Mouse (Mus musculus) hindbrain, embryonic 12.5 days (tissue): ENCODE measurements around the gene Pcnt. TPM values are rescaled to one million over a fixed set of nuclear protein-coding genes. Genes with fewer than 3 reads are reported as not detected.

Experiments used
- ATAC-seq: fragments of 200-750 bp; cut with Nextera tagmentation; 2 replicates; pipeline ENCODE4 v1.8.0; 2017; ENCODE audit warnings: moderate TSS enrichment; ENCODE audit not compliant: low FRiP score
- H3K27ac ChIP-seq: fragments of 300-500 bp; sonication (generic); 2 replicates; pipeline ENCODE4 v1.5.1; 2016; ENCODE audit warnings: mild to moderate bottlenecking
- H3K27me3 ChIP-seq: fragments of 300-500 bp; sonication (generic); 2 replicates; pipeline ENCODE4 v1.6.1; 2016; ENCODE audit warnings: mild to moderate bottlenecking
- H3K36me3 ChIP-seq: fragments of 300-500 bp; sonication (generic); 2 replicates; pipeline ENCODE4 v1.6.1; 2016; ENCODE audit warnings: mild to moderate bottlenecking
- H3K4me1 ChIP-seq: fragments of 300-500 bp; sonication (generic); 2 replicates; pipeline ENCODE4 v1.6.1; 2016
- H3K4me2 ChIP-seq: fragments of 300-500 bp; sonication (generic); replicated peaks from 2 replicates; pipeline ENCODE4 v1.6.1; 2016; ENCODE audit warnings: mild to moderate bottlenecking
- H3K4me3 ChIP-seq: fragments of 300-500 bp; sonication (generic); 2 replicates; pipeline ENCODE4 v1.5.1; 2016; ENCODE audit warnings: mild to moderate bottlenecking
- H3K9ac ChIP-seq: fragments of 300-500 bp; sonication (generic); 2 replicates; pipeline ENCODE4 v1.6.1; 2016; ENCODE audit warnings: mild to moderate bottlenecking, moderate library complexity
- H3K9me3 ChIP-seq: fragments of 300-500 bp; sonication (generic); replicated peaks from 2 replicates; pipeline ENCODE4 v1.6.1; 2016; ENCODE audit warnings: mild to moderate bottlenecking
- WGBS: fragments of 180-500 bp; shearing (Covaris S2); methylation state at CpG from one replicate; pipeline ENCODE4 v1.1.7; 2016; 5-methylcytosine and 5-hydroxymethylcytosine counted together
- polyA plus RNA-seq: library from polyadenylated mRNA; unstranded; fragments of >200 nt; fragmentation: Nextera tagmentation; extraction: Ambion mirVana; gene quantifications from 2 replicates; pipeline ENCODE4 v1.2.1, GENCODE M21; 2016

The Pcnt gene
- polyA plus RNA-seq, 1 experiment from 2014 or later = 16.7 TPM

DNA sequence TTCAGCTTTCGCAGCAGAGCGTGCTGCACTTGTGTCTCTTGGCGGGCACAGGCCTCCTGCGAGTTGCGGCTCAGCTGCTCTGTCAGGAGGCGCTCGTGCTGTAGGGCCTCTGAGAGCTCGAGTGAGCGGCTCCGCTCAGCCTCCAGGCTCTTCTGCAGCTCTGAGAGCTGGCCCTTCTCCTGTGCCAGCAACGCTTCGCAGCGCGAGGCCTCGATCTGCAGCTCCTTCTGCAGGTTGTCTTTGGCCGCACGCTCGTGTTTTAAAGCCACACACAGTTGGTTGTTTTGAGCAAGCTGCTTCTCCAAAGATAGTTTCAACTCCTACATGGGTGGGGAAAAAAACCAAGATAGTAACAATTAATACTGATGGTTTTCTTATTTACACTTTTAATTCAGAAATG, 67.6 kb downstream of the Pcnt start:
- Histone ChIP-seq H3K4me2 (no peak overlapping the region), H3K36me3 (peaks cover 66% of the 10 kb centered on the region), H3K27me3 (no peaks in the 10 kb centered on the region), H3K9me3 (no peaks in the 10 kb centered on the region), H3K4me1 (no peaks in the 10 kb centered on the region), H3K27ac (no peak overlapping the region), H3K9ac (no peak overlapping the region), H3K4me3 (no peak overlapping the region)
- ATAC-seq = no peak
- 97% methylated on average over 18 of the region's 18 CpGs for WGBS

DNA sequence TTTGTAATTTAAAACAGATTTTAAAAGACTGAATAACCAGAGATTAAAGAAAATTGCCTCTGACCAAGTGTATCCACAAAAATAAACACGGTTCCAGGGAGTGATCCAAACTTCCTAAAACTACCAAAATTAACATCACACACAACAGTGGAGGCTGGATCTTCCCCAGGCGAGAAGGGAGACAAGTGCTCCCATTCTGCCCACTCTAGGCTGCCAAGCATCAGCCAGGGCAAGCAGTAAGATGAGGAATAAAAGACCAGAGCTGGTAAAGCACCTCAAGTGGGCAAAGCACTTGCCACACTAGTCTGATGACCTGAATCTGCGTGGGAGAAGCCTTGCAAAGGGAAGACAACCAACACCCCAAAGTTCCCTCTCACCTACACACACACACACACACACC, 70.8 kb downstream of the Pcnt start:
- H3K27ac ChIP-seq = no peak overlapping the region
- no peak overlapping the region for H3K4me2 ChIP-seq
- no peak overlapping the region for H3K9ac ChIP-seq
- 82% methylated on average over 3 of the region's 3 CpGs for WGBS
- H3K9me3 ChIP-seq = no peaks in the 10 kb centered on the region
- H3K4me1 ChIP-seq = no peaks in the 10 kb centered on the region
- peaks cover 63% of the 10 kb centered on the region for H3K36me3 ChIP-seq
- H3K4me3 ChIP-seq = no peak overlapping the region
- no peaks in the 10 kb centered on the region for H3K27me3 ChIP-seq
- ATAC-seq = no peak

DNA sequence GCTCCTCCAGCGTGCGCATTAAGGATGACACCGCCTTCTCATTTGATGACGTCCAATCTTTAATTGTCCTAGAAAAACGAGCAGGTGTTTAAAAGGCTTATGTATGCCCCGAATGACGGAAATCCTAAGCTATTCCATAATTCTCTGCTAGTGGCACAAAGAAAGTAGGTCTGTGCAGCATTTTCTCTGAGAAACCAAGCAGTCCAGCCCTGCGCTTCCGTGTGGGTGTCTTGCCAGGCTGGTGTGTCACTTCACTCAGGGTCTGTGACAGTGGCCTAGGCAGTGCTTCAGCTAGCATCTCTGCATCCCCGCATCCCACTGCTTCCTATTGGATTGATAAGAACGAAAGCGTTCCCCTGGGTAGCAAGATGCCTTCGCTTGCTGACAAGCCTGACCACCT, 73.8 kb downstream of the Pcnt start:
- Histone ChIP-seq H3K4me1 (no peaks in the 10 kb centered on the region), H3K4me3 (no peak overlapping the region), H3K4me2 (no peak overlapping the region), H3K9me3 (no peaks in the 10 kb centered on the region), H3K36me3 (peaks cover 54% of the 10 kb centered on the region), H3K27ac (no peak overlapping the region), H3K27me3 (no peaks in the 10 kb centered on the region), H3K9ac (no peak overlapping the region)
- 93% methylated on average over 13 of the region's 13 CpGs for WGBS
- ATAC-seq = no peak

DNA sequence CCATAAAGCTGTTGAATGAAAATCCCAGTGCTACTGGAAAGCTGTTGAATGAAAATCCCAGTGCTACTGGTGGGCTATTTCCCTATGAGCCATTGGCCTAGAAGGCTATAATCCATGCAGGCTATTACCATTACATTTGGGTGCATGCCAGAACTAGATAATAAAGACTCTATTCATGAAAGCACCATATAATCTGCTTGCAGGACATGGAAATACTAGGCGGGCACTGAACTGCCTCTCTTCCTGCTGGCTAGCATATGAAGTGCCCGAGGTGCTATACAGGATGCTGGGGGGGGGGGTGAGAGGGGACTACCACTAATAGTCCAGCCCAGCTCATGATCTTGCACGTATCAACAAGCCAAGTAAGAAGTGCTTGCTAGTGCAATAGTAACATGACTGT, 79.4 kb downstream of the Pcnt start:
- WGBS = 67% methylated on average over 3 of the region's 3 CpGs
- Histone ChIP-seq H3K4me1 (no peaks in the 10 kb centered on the region), H3K27me3 (no peaks in the 10 kb centered on the region), H3K27ac (no peak overlapping the region), H3K9me3 (no peaks in the 10 kb centered on the region), H3K4me2 (no peak overlapping the region), H3K36me3 (peaks cover 30% of the 10 kb centered on the region), H3K9ac (no peak overlapping the region), H3K4me3 (no peak overlapping the region)
- no peak for ATAC-seq

DNA sequence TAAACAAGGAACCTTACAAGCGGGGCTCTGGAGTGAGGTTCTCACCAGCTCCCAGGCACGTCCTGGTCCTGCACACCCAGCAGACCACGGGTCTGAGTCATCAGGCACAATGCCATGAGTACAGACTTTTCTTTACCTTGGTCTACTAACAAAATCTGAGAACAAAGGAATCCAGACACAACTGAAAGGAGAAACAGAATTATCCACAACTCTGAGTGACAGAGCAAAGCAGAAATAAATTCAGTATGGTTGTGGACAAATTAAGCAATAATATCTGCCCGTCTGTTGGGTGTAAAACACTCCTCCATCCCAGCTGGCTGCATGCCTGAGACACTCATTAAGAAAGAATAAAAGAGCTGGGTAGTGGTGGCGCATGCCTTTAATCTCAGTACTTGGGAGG, 84.1 kb downstream of the Pcnt start:
- H3K9me3 ChIP-seq = no peaks in the 10 kb centered on the region
- H3K4me3 ChIP-seq = no peak overlapping the region
- ATAC-seq = no peak
- no peak overlapping the region for H3K4me2 ChIP-seq
- no peaks in the 10 kb centered on the region for H3K27me3 ChIP-seq
- H3K36me3 ChIP-seq = peaks cover 48% of the 10 kb centered on the region
- no peak overlapping the region for H3K27ac ChIP-seq
- H3K9ac ChIP-seq = no peak overlapping the region
- WGBS = 88% methylated on average over 5 of the region's 5 CpGs
- H3K4me1 ChIP-seq = no peaks in the 10 kb centered on the region

DNA sequence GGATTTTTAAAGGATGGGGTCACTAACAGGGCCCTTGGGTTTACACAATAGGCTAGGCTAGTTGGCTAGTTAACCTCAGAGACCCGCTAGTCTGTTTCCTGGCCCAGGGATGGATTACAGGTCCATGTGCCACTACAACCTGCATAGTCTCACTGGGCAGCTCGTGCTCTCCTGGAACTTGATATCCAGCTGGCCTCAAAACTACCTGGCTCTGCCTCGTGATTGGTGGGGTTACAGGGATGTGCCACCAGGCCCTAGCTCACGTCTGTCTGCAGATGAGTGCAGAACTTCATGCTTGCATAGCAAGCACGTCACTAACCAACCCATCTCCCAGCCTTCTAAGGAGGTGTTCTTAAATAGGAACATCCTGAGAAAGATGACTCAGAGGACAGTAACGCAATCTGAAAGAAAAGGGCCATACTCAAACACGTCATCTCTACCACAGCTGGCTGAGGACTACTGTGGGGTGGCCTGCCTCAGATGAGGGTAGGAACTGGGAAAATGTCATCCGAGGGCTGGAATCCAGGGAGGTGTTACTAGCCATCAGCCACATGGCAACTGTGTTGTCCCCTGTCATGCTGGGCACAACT, 85.2 kb downstream of the Pcnt start:
- Histone ChIP-seq H3K9ac (no peak overlapping the region), H3K27me3 (no peaks in the 10 kb centered on the region), H3K36me3 (peaks cover 57% of the 10 kb centered on the region), H3K27ac (no peak overlapping the region), H3K4me1 (no peaks in the 10 kb centered on the region), H3K9me3 (no peaks in the 10 kb centered on the region), H3K4me2 (no peak overlapping the region), H3K4me3 (no peak overlapping the region)
- WGBS = 93% methylated on average over 8 of the region's 8 CpGs
- no peak for ATAC-seq

DNA sequence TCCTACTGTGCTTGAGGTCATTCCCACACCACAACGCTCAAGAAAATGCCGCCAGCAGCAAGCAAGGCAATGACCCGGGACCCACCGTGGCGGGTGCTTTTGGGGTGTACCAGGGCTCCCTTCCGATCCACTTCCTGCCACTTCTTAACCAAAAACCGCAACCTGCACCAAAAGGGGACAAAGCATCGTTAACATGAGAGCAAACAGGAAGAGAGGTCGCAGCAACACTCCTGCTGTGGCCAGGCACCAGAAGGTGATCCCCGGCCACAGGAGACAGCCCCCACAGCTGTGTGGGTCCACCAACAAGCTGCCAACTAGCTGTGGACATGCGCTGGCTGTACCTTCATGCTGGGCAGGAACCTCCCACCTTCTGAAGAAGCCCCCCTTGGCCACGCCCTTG, 87.6 kb downstream of the Pcnt start:
- no peak for ATAC-seq
- Histone ChIP-seq H3K36me3 (peaks cover 75% of the 10 kb centered on the region), H3K4me1 (no peaks in the 10 kb centered on the region), H3K27ac (no peak overlapping the region), H3K9ac (no peak overlapping the region), H3K27me3 (no peaks in the 10 kb centered on the region), H3K4me3 (no peak overlapping the region), H3K9me3 (no peaks in the 10 kb centered on the region), H3K4me2 (no peak overlapping the region)
- 94% methylated on average over 12 of the region's 12 CpGs for WGBS

DNA sequence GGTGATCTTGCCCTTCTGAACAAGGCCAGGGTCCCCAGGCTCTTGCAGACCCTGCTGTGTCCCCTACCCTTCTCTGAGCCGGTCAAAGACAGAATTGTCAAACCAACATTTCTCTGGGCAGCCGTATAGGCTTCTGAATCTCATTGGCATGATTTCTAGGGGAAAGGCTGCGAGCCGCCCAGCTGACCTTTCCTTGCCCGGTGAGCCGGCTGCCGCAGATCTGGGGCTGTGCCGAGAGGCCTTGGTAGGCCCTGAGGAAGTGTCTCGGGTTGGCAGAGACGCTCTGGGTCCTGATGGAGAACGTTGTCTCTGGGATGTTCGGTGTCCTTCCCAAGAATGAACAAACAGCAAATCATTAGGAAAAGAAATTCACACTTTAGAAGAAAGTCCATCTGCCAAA, 88.6 kb downstream of the Pcnt start:
- Histone ChIP-seq H3K4me1 (no peaks in the 10 kb centered on the region), H3K9ac (no peak overlapping the region), H3K4me3 (no peak overlapping the region), H3K27ac (no peak overlapping the region), H3K4me2 (no peak overlapping the region), H3K27me3 (no peaks in the 10 kb centered on the region), H3K9me3 (no peaks in the 10 kb centered on the region), H3K36me3 (peaks cover 84% of the 10 kb centered on the region)
- 97% methylated on average over 12 of the region's 12 CpGs for WGBS
- no peak for ATAC-seq

DNA sequence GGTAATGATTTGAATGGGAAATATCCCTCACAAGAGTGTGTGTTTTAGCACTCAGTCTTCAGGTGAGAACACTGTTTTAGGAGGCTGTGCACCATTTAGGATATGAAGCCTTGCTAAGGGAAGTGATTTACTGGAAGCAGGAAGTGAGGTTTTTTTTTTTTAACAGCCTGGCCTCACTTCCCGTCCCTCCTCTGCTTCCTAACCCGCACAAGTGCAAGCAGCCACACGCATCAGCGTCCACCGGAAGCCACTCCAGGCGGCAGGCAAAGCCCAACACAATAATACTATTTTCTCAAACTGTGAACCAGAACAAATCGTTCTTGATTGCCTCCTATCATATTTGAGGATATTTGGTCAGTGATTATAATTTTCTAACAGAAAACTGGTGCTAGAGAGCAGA, 90.6 kb downstream of the Pcnt start:
- no peaks in the 10 kb centered on the region for H3K27me3 ChIP-seq
- H3K9me3 ChIP-seq = no peaks in the 10 kb centered on the region
- H3K36me3 ChIP-seq = peaks cover 75% of the 10 kb centered on the region
- no peaks in the 10 kb centered on the region for H3K4me1 ChIP-seq
- no peak overlapping the region for H3K4me2 ChIP-seq
- H3K4me3 ChIP-seq = no peak overlapping the region
- no peak overlapping the region for H3K9ac ChIP-seq
- no peak overlapping the region for H3K27ac ChIP-seq
- ATAC-seq = no peak
- WGBS = 92% methylated on average over 7 of the region's 7 CpGs

DNA sequence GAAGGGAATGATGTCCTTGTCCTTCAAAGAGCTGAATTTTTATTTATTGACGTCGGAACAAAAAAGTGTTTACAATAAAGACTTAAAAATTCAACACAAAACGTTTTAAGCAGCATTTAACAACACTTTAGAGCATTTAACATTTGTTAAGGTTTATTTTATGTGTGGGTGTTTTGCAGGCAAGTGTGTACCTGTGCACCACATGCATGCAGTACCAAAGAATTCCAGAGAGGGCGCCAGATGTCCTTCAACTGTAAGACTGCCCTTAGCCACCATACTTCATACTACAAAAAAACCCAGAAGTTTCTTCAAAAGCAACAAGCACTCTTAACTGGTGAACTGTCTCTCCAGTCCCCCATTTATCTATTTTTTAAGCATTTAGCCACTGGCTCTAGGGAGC, 96.0 kb downstream of the Pcnt start:
- Histone ChIP-seq H3K36me3 (peaks cover 25% of the 10 kb centered on the region), H3K4me1 (peaks cover 23% of the 10 kb centered on the region), H3K4me3 (no peak overlapping the region), H3K9ac (no peak overlapping the region), H3K9me3 (no peaks in the 10 kb centered on the region), H3K27me3 (no peaks in the 10 kb centered on the region), H3K27ac (no peak overlapping the region), H3K4me2 (peak overlapping the region; percentile 80)
- ATAC-seq = no peak
- 6% methylated on average over 4 of the region's 4 CpGs for WGBS

DNA sequence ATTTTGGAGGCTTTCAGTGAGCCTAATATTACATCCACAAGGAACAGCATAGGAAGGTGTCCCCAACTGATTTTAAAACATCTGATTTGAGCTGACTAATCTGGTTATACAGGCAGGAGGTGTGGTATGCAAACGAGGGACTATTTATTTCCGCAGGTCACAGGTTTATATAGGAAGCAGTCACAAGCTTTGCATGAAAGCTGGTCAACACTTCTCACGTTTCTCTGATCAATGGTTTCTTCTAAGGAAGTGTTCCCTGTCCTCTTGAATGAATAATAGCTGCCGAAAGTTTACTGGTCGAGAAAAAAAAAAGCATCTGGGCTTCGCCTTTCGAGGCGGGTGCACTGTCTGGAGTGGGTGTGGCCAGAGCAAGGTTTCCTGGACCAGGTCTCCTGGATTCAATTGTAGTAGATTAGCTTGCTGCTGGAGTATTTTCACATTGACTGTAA, 96.5 kb downstream of the Pcnt start:
- Histone ChIP-seq H3K4me1 (peaks cover 23% of the 10 kb centered on the region), H3K36me3 (peaks cover 21% of the 10 kb centered on the region), H3K4me3 (peak overlapping the region; percentile 90), H3K9ac (peak overlapping the region; percentile 92; the same call in 1 of the 2 replicates), H3K27me3 (no peaks in the 10 kb centered on the region), H3K9me3 (no peaks in the 10 kb centered on the region), H3K4me2 (peak overlapping the region; percentile 80), H3K27ac (no peak overlapping the region)
- no peak for ATAC-seq
- WGBS = 21% methylated on average over 8 of the region's 8 CpGs

DNA sequence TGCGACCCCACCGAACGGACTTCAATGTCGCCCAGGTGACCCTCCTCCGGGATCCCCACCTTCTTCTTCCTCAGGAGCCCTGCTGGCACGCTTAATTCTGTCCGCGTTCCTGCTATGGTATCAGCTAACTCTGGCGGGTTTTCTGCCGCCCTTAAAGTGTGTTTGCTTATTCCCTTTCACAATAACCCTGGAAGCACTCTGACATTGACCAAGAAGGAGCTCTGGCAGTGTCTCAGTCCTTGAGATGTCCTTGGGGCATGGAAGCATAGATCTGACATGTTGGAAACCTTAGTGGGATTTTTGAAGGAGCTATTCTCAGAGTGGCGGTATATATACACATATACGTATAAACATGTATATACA, 97.1 kb downstream of the Pcnt start:
- Histone ChIP-seq H3K4me3 (peak overlapping the region; percentile 90), H3K4me1 (peaks cover 23% of the 10 kb centered on the region), H3K27ac (peak overlapping the region; percentile 52; the same call in 1 of the 2 replicates), H3K9me3 (no peaks in the 10 kb centered on the region), H3K4me2 (peak overlapping the region; percentile 80), H3K9ac (peak overlapping the region; percentile 92), H3K36me3 (peaks cover 16% of the 10 kb centered on the region), H3K27me3 (no peaks in the 10 kb centered on the region)
- ATAC-seq = no peak
- 6% methylated on average over 12 of the region's 12 CpGs for WGBS

DNA sequence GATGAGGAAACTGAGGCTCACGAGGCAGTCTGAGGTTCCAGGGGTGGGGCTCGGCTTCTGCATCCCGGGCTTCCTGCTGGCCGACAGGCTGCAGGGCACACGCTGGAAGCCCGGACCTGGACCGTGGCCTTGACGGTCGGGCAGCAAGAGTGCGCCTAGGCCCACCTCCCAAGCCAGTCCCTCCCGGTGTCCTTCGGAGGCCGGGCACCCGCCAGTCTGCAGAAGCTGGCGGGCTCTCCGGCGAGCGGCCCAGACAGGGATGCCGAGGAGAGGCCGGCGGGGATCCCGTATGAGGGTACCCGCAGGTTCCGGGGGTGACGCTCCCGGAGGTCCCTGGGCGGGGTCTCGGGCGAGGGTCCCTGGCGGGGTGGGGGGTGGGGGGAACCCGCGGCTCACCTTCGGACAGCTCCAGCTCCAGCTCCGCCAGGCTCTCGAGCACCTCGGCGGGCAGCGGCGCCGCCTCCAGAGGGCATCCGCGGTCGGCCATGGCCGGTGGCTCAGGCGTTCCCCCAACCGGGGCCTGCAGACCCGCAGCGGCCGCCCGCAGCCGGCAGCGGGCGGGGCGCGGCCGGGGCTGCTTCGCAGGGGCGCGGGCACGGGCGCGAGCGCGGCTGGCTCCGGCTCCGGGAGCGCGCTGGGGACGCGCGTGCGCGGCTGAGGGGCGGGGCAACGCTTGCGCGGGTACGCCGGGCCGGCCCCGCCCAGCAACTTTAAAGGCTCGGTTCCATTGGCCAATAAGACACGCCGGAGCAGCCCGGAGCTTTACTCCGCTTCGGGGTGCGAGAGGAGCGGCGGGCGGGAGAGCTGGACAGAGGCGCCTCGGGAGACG, 97.7 kb downstream of the Pcnt start, which contains the start of gene Dip2a:
Gene Dip2a, minus strand, starts transcription at position 581 of the 829 bp plus-strand sequence.
- ATAC-seq = peak; percentile 96
- Histone ChIP-seq H3K4me3 (peak within 1 kb of the TSS; percentile 90), H3K9me3 (no peaks in the 10 kb centered on the region), H3K4me2 (peak within 1 kb of the TSS; percentile 80), H3K4me1 (peaks cover 23% of the 10 kb centered on the region), H3K9ac (peak within 1 kb of the TSS; percentile 92), H3K27me3 (no peaks in the 10 kb centered on the region), H3K27ac (peak within 1 kb of the TSS; percentile 90), H3K36me3 (peaks cover 10% of the 10 kb centered on the region; the same call in 1 of the 2 replicates)
- under 1% methylated on average over 93 of the region's 94 CpGs for WGBS
